Mouse (Mus musculus) limb, embryonic 15.5 days (tissue): ENCODE measurements around the gene Lemd1. TPM values are rescaled to one million over a fixed set of nuclear protein-coding genes. Genes with fewer than 3 reads are reported as not detected.

Source experiments
- ATAC-seq: fragments of 200-750 bp; cut with Nextera tagmentation; 2 replicates; pipeline ENCODE4 v1.8.0; 2017; ENCODE audit warnings: low read depth, moderate TSS enrichment; ENCODE audit not compliant: insufficient number of reproducible peaks, low FRiP score, low TSS enrichment
- H3K27ac ChIP-seq: fragments of 300-500 bp; sonication (generic); 2 replicates; pipeline ENCODE4 v1.5.1; 2015; ENCODE audit warnings: moderate library complexity, mild to moderate bottlenecking, inconsistent platforms
- H3K27me3 ChIP-seq: fragments of 300-500 bp; sonication (generic); 2 replicates; pipeline ENCODE4 v1.6.1; 2015; ENCODE audit warnings: inconsistent platforms
- H3K36me3 ChIP-seq: fragments of 300-500 bp; sonication (generic); 2 replicates; pipeline ENCODE4 v1.6.1; 2015; ENCODE audit warnings: inconsistent platforms
- H3K4me1 ChIP-seq: fragments of 300-500 bp; sonication (generic); 2 replicates; pipeline ENCODE4 v1.6.1; 2015; ENCODE audit warnings: inconsistent platforms
- H3K4me2 ChIP-seq: fragments of 300-500 bp; sonication (generic); 2 replicates; pipeline ENCODE4 v1.6.1; 2015; ENCODE audit warnings: mild to moderate bottlenecking, inconsistent platforms
- H3K4me3 ChIP-seq: fragments of 300-500 bp; sonication (generic); 2 replicates; pipeline ENCODE4 v1.5.1; 2015; ENCODE audit warnings: mild to moderate bottlenecking, inconsistent platforms
- H3K9ac ChIP-seq: fragments of 300-500 bp; sonication (generic); 2 replicates; pipeline ENCODE4 v1.6.1; 2015; ENCODE audit warnings: inconsistent platforms
- H3K9me3 ChIP-seq: fragments of 300-500 bp; sonication (generic); 2 replicates; pipeline ENCODE4 v1.6.1; 2016; ENCODE audit warnings: inconsistent platforms
- WGBS: fragments of 180-500 bp; shearing (Covaris S2); methylation state at CpG from one replicate; pipeline ENCODE4 v1.1.7; 2015; 5-methylcytosine and 5-hydroxymethylcytosine counted together
- microRNA counts: library from miRNA; unstranded; fragments of <30 nt; microRNA quantifications from one replicate; lab custom pipeline; 2016
- microRNA-seq: library from miRNA; unstranded; fragments of <30 nt; microRNA quantifications from one replicate; pipeline ENCODE4, GENCODE M21; 2016
- polyA plus RNA-seq: library from polyadenylated mRNA; unstranded; fragments of >200 nt; fragmentation: Nextera tagmentation; extraction: Ambion mirVana; gene quantifications from 2 replicates; pipeline ENCODE4 v1.2.1, GENCODE M21; 2015

Lemd1 gene
- polyA plus RNA-seq, 1 experiment from 2014 or later = 0.56 TPM

DNA sequence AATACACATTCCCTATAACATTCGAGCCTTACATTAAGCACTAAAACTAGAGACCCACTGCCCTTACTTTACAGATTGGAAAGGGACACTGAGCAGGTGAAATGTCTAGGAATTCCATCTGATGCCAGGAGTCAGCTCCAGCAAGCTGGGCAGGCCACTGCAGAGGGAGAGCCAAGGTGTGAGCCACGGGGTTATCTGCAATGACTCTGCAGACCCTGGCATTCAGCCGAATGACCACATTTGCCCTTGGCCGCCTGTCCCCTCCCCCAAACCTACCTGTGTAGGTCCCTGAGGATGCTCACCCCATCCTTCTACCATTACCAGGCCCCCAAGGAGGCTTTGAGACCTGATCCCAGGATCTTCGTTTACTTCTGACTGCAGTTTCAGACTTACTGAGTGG lies 108.5 kb downstream of the Lemd1 start:
- no peaks in the 10 kb centered on the region for H3K36me3 ChIP-seq
- 79% methylated on average over 5 of the region's 5 CpGs for WGBS
- H3K4me3 ChIP-seq = no peak overlapping the region
- H3K9me3 ChIP-seq = no peaks in the 10 kb centered on the region
- no peak for ATAC-seq
- no peak overlapping the region for H3K27ac ChIP-seq
- H3K4me1 ChIP-seq = peaks cover 12% of the 10 kb centered on the region
- H3K4me2 ChIP-seq = no peak overlapping the region
- no peak overlapping the region for H3K9ac ChIP-seq
- peaks cover 64% of the 10 kb centered on the region for H3K27me3 ChIP-seq

DNA sequence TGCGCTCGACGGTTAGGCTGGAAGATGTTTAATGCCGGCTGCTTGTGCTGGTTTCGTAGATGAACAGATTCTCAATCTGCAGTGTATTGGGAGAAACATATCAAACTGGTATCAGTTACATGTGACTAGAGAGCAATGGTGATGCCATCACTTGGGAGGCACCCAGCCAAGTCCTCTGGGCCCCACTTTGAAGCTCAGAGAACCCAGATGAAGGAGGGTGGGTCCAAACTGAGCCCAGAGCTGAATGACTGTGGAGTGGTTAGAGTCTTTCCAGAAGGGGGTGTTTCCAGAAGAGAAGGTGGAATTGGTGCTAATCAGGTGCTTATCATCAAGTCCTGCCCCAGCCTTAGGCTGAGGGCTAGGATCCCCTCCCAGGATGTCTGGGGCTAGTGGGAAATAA lies 110.0 kb downstream of the Lemd1 start:
- 90% methylated on average over 5 of the region's 5 CpGs for WGBS
- H3K9ac ChIP-seq = no peak overlapping the region
- H3K27me3 ChIP-seq = peaks cover 61% of the 10 kb centered on the region
- no peak overlapping the region for H3K27ac ChIP-seq
- no peak overlapping the region for H3K4me3 ChIP-seq
- peaks cover 12% of the 10 kb centered on the region for H3K4me1 ChIP-seq
- ATAC-seq = no peak
- no peaks in the 10 kb centered on the region for H3K9me3 ChIP-seq
- no peak overlapping the region for H3K4me2 ChIP-seq
- H3K36me3 ChIP-seq = no peaks in the 10 kb centered on the region

DNA sequence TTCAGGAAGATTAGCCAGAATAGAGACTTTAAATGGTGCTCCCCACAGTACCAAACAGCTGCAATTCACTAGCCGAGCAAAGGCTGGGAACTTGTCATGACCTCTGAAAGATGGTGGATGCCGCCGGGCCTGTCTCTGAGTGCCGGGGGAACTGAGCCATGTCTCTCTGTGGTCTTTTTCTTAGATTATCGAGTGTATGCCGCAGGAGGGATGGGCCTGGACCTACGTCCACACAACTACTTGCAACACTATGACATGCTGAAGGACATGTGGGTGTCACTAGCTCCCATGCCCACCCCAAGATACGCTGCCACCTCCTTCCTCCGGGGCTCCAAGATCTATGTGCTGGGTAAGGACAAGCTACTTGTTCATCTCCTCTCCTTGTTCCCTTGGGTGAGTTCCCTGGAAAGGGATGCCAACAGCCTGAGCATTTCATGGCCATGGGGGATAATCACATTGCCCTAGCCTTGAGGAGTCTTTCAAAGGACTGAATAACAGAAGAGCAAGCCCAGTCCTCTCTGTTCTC lies 111.2 kb downstream of the Lemd1 start:
- H3K4me3 ChIP-seq = no peak overlapping the region
- WGBS = 82% methylated on average over 9 of the region's 9 CpGs
- no peak overlapping the region for H3K9ac ChIP-seq
- no peak overlapping the region for H3K4me2 ChIP-seq
- H3K9me3 ChIP-seq = no peaks in the 10 kb centered on the region
- no peak for ATAC-seq
- peaks cover 55% of the 10 kb centered on the region for H3K27me3 ChIP-seq
- H3K4me1 ChIP-seq = peaks cover 12% of the 10 kb centered on the region
- H3K27ac ChIP-seq = no peak overlapping the region
- H3K36me3 ChIP-seq = no peaks in the 10 kb centered on the region

DNA sequence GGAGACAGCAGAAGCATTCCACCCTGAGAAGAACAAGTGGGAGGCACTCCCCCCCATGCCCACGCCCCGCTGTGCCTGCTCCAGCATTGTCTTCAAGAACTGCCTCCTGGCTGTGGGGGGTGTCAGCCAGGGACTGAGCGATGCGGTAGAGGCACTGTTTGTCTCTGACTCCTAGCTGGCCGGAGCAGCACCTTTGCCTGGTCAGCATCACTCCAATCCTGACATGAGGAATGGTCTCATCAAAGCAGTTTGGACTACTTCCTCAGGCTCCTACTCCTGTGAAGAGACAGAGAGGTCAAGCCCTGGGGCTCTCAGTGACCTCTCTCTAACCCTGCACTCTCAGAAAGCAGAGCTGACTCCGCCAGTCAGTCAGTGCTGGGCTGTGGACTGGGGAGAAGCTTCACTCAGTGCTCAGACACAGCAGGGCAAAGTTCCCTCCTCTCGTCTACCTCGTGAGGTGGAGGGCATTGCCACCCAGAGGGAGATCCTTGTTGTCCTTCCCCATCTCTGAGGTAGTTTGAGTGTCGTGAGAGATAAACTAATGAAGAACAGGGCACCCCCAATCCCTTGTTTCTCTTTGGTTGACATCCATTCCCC lies 113.5 kb downstream of the Lemd1 start:
- no peak for ATAC-seq
- 0 out of 2 replicates have a peak, but pooled peaks cover 3% of the 10 kb centered on the region for H3K4me1 ChIP-seq
- H3K9me3 ChIP-seq = no peaks in the 10 kb centered on the region
- no peak overlapping the region for H3K9ac ChIP-seq
- H3K4me3 ChIP-seq = no peak overlapping the region
- H3K27ac ChIP-seq = no peak overlapping the region
- H3K27me3 ChIP-seq = peaks cover 32% of the 10 kb centered on the region
- 24% methylated on average over 9 of the region's 9 CpGs for WGBS
- no peaks in the 10 kb centered on the region for H3K36me3 ChIP-seq
- H3K4me2 ChIP-seq = no peak overlapping the region

DNA sequence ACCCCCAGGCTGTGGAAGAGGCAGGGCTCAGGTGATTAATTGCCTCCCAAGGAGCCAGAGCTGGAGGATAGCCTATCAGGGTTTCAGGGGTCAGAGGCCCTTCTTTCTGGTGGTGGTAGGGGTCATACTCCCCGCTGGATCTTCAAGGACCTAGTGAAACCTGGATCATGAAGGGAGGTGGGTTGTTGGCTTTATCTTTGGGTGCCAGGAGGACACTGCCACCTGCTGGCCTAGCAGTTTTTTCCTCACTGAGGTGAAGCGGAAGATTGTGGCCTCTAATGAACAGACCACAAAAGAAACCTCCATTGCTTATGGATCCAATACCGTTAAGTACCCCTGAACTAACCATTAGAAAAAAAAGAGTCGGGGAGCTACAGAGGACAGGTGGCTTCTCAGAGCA lies 114.9 kb downstream of the Lemd1 start:
- Histone ChIP-seq H3K4me2 (no peak overlapping the region), H3K4me3 (no peak overlapping the region), H3K36me3 (no peaks in the 10 kb centered on the region), H3K4me1 (0 out of 2 replicates have a peak, but pooled peaks cover 4% of the 10 kb centered on the region), H3K27ac (no peak overlapping the region), H3K9ac (no peak overlapping the region), H3K9me3 (no peaks in the 10 kb centered on the region), H3K27me3 (peaks cover 22% of the 10 kb centered on the region)
- no peak for ATAC-seq
- 34% methylated on average over 4 of the region's 4 CpGs for WGBS

DNA sequence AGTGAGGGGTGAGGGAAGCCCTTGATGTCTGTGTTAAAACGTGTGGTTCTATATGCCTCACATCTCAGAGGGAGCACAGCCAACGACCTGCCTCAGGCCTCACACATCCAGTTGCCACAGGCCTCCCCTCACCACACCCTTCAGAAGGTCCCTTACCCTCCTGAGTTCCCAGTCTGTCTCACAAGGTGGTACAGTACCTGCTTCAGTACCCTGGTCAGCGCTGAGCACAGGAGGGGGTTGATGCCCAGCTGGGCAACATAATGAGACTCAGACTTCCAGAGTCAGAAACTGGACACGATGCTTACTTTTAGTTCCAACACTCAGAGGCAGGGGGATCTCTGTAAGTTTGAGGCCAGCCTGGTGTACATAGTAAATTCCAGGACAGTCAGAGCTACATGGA lies 115.6 kb downstream of the Lemd1 start:
- Histone ChIP-seq H3K9me3 (no peaks in the 10 kb centered on the region), H3K36me3 (no peaks in the 10 kb centered on the region), H3K4me2 (no peak overlapping the region), H3K4me3 (no peak overlapping the region), H3K27ac (no peak overlapping the region), H3K9ac (no peak overlapping the region), H3K27me3 (peaks cover 21% of the 10 kb centered on the region), H3K4me1 (0 out of 2 replicates have a peak, but pooled peaks cover 4% of the 10 kb centered on the region)
- ATAC-seq = no peak
- 14% methylated on average over 4 of the region's 4 CpGs for WGBS

DNA sequence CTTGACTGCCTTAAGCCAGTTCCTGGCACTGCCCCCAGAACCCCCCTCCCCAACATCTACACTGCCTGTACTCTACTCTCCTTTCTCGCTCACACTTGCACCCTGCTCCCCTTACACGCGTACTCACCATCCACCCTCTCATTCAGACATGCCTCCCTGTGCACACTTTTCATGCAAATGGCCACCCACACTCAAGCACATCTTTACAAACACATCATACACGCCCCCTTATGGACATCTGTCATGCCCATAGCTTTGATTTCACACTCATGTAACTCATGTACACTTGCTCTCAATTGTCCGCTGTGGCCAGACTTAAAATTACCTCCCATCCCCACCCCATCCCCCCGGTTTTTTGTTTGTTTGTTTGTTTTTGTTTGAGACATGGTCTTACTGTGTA lies 116.7 kb downstream of the Lemd1 start:
- Histone ChIP-seq H3K4me2 (no peak overlapping the region), H3K36me3 (no peaks in the 10 kb centered on the region), H3K9me3 (no peaks in the 10 kb centered on the region), H3K9ac (no peak overlapping the region), H3K4me3 (no peak overlapping the region), H3K27ac (no peak overlapping the region), H3K27me3 (peaks cover 13% of the 10 kb centered on the region), H3K4me1 (0 out of 2 replicates have a peak, but pooled peaks cover 4% of the 10 kb centered on the region)
- 79% methylated on average over 6 of the region's 6 CpGs for WGBS
- no peak for ATAC-seq

DNA sequence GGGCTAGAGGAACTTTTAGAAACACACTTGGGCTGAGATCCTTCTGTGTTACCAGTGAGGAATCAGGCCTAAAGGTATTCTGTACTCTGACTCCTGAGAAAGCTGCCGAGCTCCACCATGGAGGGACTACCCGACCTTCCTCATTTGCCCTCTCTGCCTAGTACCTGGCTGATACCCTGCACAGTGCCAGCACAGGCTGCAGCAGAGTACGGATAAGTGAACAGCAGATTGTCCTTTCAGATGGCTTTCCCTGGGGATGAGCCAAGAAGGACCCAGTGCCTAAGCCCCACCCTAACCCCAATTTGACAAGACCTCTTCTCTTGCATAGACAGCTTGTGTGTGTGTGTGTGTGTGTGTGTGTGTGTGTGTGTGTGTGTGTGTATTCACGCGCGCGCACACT lies 117.4 kb downstream of the Lemd1 start:
- Histone ChIP-seq H3K9me3 (no peaks in the 10 kb centered on the region), H3K36me3 (no peaks in the 10 kb centered on the region), H3K4me2 (no peak overlapping the region), H3K4me3 (no peak overlapping the region), H3K4me1 (0 out of 2 replicates have a peak, but pooled peaks cover 4% of the 10 kb centered on the region), H3K27ac (no peak overlapping the region), H3K27me3 (peaks cover 8% of the 10 kb centered on the region), H3K9ac (no peak overlapping the region)
- 0 out of 2 replicates have a peak, but pooled peaks have one; percentile 6 for ATAC-seq
- 89% methylated on average over 7 of the region's 7 CpGs for WGBS

MicroRNAs within 50 kb of the gene (microRNA counts, 519-probe panel; counts per million panel counts)
- microRNA mmu-miR-135b (lab: Ali Mortazavi, UCI) = not detected

Small RNA genes lying within 50 kb of the gene (microRNA-seq; reads per million reads assigned to microRNA genes)
- gene Mir135b = 142 reads per million, percentile 53 among the genes with 10 or more reads in this experiment

Other genes with a start within 250 kb of the Lemd1 start
- gene Slc45a3, start 228.5 kb upstream of the Lemd1 start, polyA plus RNA-seq = 13.9 and 14.2 TPM in 2 replicates
- gene Elk4, start 183.8 kb upstream of the Lemd1 start, polyA plus RNA-seq = 24.3 and 24.4 TPM in 2 replicates
- 11.7 and 14.7 TPM in 2 replicates for gene Mfsd4a, start 123.4 kb upstream of the Lemd1 start, polyA plus RNA-seq
- gene Cdk18, start 51.7 kb upstream of the Lemd1 start, polyA plus RNA-seq = 1.4 and 2.7 TPM in 2 replicates
- 0.12 and 0.25 TPM in 2 replicates for gene AC124108.1, start within 50 bp of the Lemd1 start, polyA plus RNA-seq
- not detected in 2 replicates for gene Gm10188, start 38.3 kb downstream of the Lemd1 start, polyA plus RNA-seq
- 0.13 and 0.15 TPM in 2 replicates for gene Klhdc8a, start 107.2 kb downstream of the Lemd1 start, polyA plus RNA-seq
- 6.9 and 8.2 TPM in 2 replicates for gene Nuak2, start 124.7 kb downstream of the Lemd1 start, polyA plus RNA-seq
- gene Tmcc2, start 199.8 kb downstream of the Lemd1 start, polyA plus RNA-seq = 7.3 and 9.9 TPM in 2 replicates
- 13.7 and 16.5 TPM in 2 replicates for gene Dstyk, start 226.1 kb downstream of the Lemd1 start, polyA plus RNA-seq